Mouse (Mus musculus) myocyte (in vitro differentiated cells): ENCODE measurements around the gene Fstl4.

Experiments
- CEBPB ChIP-seq: IDR thresholded peaks from 2 replicates; pipeline ENCODE4 v1.6.1; 2011; ENCODE audit warnings: mild to moderate bottlenecking, moderate library complexity; ENCODE audit not compliant: poor library complexity, insufficient read depth, severe bottlenecking
- MAX ChIP-seq: IDR thresholded peaks from one replicate; pipeline ENCODE4 v1.6.1; 2011; ENCODE audit warnings: low read depth, mild to moderate bottlenecking, control low read depth
- MYOD1 ChIP-seq, 3 experiments: IDR thresholded peaks; one replicate each; pipeline ENCODE4 v1.6.1; 2011; ENCODE audit warnings: control low read depth in 2 of 3, low read depth in 2 of 3, mild to moderate bottlenecking in 2 of 3, moderate library complexity in 1 of 3; ENCODE audit not compliant: insufficient read length in 2 of 3, control insufficient read depth in 1 of 3
- MYOG ChIP-seq, 3 experiments: IDR thresholded peaks; one replicate each; pipeline ENCODE4 v1.6.1; 2011; ENCODE audit warnings: control low read depth in 2 of 3, low read depth in 2 of 3, mild to moderate bottlenecking in 2 of 3; ENCODE audit not compliant: insufficient read length in 2 of 3, control insufficient read depth in 1 of 3, insufficient read depth in 1 of 3
- POLR2A ChIP-seq: IDR thresholded peaks from one replicate; pipeline ENCODE4 v1.6.1; 2011; ENCODE audit warnings: low read depth, mild to moderate bottlenecking, control low read depth, moderate library complexity; ENCODE audit not compliant: insufficient read length
- POLR2AphosphoS2 ChIP-seq: IDR thresholded peaks from one replicate; pipeline ENCODE4 v1.6.1; 2011; ENCODE audit warnings: low read depth, control low read depth; ENCODE audit not compliant: insufficient read length
- SRF ChIP-seq: IDR thresholded peaks from one replicate; pipeline ENCODE4 v1.6.1; 2011; ENCODE audit warnings: low read depth; ENCODE audit not compliant: control insufficient read depth, insufficient read length
- TCF12 ChIP-seq: IDR thresholded peaks from one replicate; pipeline ENCODE4 v1.6.1; 2011; ENCODE audit warnings: mild to moderate bottlenecking, control low read depth; ENCODE audit not compliant: poor library complexity, insufficient read depth, severe bottlenecking
- USF1 ChIP-seq: IDR thresholded peaks from one replicate; pipeline ENCODE4 v1.6.1; 2011; ENCODE audit warnings: low read depth, mild to moderate bottlenecking, control low read depth, moderate library complexity

- TF ChIP-seq TCF12 (no peak), POLR2A (no peak), POLR2AphosphoS2 (no peak), MAX (no peak), CEBPB (no peak), USF1 (no peak), MYOD1 (IDR thresholded peaks at IDR 0.05; ENCODE audit: control insufficient read depth in 1 of 3, insufficient read length in 2 of 3, low read depth in 2 of 3) (no peak), SRF (no peak), MYOG (IDR thresholded peaks at IDR 0.05; ENCODE audit: control insufficient read depth in 1 of 3, insufficient read depth in 1 of 3, insufficient read length in 2 of 3, low read depth in 2 of 3) (no peak)
These were observed 355.5 kb downstream of the Fstl4 start for GRCm38 (mm10) chr11:53119966-53120365.
